Mouse (Mus musculus) liver, adult 2 months (tissue): ENCODE measurements around the gene Crygs.

ENCODE experiments used
- CTCF ChIP-seq: fragments of 200-500 bp; IDR thresholded peaks from 2 replicates; pipeline ENCODE4 v1.5.1; 2011; ENCODE audit warnings: low read depth, low read length, control low read depth
- POLR2A ChIP-seq: fragments of 200-500 bp; IDR thresholded peaks from 2 replicates; pipeline ENCODE4 v1.6.1; 2011; ENCODE audit warnings: low read length, control low read depth; ENCODE audit not compliant: insufficient read depth; ENCODE audit errors: extremely low read depth

DNA sequence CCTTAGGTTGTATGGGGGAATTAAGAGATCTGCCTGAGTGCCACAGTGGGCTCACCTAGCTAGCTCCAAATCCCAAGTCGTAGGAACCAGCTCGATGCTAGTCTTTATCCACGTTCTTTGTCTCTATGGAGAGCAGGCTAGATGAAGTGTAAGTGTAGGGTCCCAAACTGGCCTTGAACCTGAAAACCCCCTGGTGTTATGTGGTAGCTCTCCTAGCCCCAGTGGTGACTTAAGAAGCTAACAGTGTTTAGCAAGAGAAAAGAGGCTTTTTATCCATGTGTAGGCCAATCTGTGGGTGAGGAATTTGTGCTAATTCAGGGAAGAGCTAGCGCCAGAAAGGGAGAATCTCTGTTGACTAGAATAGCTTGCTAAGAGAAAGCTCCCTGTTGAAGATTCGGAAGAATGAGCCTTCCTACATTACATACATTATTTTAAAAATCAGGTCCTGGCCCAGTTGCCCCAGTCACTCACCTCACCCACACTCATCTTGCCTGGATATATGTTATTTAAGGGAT is 35.8 kb downstream of the Crygs start:
- TF ChIP-seq POLR2A (no peak), CTCF (no peak)
